Mouse (Mus musculus) embryonic facial prominence, embryonic 10.5 days (tissue): ENCODE data around the gene Eef1e1. TPM values are rescaled to one million over a fixed set of nuclear protein-coding genes. Genes with fewer than 3 reads are reported as not detected.
A peak's percentile ranks its signal among the peaks of the same experiment; 100 is the strongest.
"Not testable (repeated sequence)": the region's sequence is repeated elsewhere in the genome, so short reads cannot be mapped to it uniquely, and the experiment has no call there.

Source experiments
- DNase-seq: peaks from one replicate; pipeline ENCODE4 v3.0.0-alpha.2; 2017; ENCODE audit warnings: low spot score
- H3K27ac ChIP-seq: fragments of 300-500 bp; sonication (generic); replicated peaks from 2 replicates; pipeline ENCODE4 v1.5.1; 2016; ENCODE audit warnings: mild to moderate bottlenecking
- H3K27me3 ChIP-seq: fragments of 300-500 bp; sonication (generic); replicated peaks from 2 replicates; pipeline ENCODE4 v1.6.1; 2016; ENCODE audit warnings: low read depth, mild to moderate bottlenecking; ENCODE audit not compliant: poor library complexity, severe bottlenecking
- H3K36me3 ChIP-seq: fragments of 300-500 bp; sonication (generic); replicated peaks from 2 replicates; pipeline ENCODE4 v1.6.1; 2016; ENCODE audit warnings: mild to moderate bottlenecking, moderate library complexity
- H3K4me1 ChIP-seq: fragments of 300-500 bp; sonication (generic); 2 replicates; pipeline ENCODE4 v1.6.1; 2016
- H3K4me3 ChIP-seq: fragments of 300-500 bp; sonication (generic); 2 replicates; pipeline ENCODE4 v1.5.1; 2016; ENCODE audit warnings: mild to moderate bottlenecking, moderate library complexity
- H3K9me3 ChIP-seq: fragments of 300-500 bp; sonication (generic); 2 replicates; pipeline ENCODE4 v1.6.1; 2016; ENCODE audit warnings: mild to moderate bottlenecking
- WGBS: fragments of 180-500 bp; shearing (Covaris S2); methylation state at CpG from one replicate; pipeline ENCODE4 v1.1.7; 2016; 5-methylcytosine and 5-hydroxymethylcytosine counted together
- polyA plus RNA-seq: library from polyadenylated mRNA; unstranded; fragments of >200 nt; fragmentation: Nextera tagmentation; extraction: Ambion mirVana; gene quantifications from 2 replicates; pipeline ENCODE4 v1.2.1, GENCODE M21; 2016

Eef1e1 gene
- polyA plus RNA-seq, 1 experiment from 2014 or later, result 65.0 TPM

- Histone ChIP-seq H3K4me1 (no peaks in the 10 kb centered on the region), H3K9me3 (peaks cover 3% of the 10 kb centered on the region; the same call in 1 of the 2 replicates), H3K36me3 (peaks cover 46% of the 10 kb centered on the region), H3K4me3 (no peak overlapping the region), H3K27ac (no peak overlapping the region), H3K27me3 (no peaks in the 10 kb centered on the region)
- DNase-seq, result no peak
- WGBS, result 93% methylated on average over 5 of the region's 5 CpGs
Measured at GRCm38 (mm10) chr13:38641414-38641813, 17.4 kb downstream of the Eef1e1 start.

DNA sequence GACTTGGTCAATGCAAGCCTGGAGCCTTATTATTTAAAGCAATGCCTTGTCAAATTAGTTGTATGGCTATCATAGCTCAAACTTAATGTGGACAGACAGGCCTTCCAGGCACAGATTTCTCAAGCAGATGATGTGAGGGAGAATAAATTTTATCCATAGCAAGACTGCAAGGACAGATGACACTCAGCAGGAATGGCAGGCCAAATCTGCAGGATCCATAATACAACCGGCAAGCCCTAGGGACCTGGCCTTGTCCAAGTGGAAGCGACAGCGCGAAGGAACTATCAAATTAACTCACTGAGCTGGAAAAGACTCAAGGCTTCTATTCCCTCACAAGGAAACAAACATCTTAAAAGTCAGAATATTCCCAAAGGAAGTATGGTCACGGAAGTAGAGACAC is 17.9 kb downstream of the Eef1e1 start:
- 84% methylated on average over 5 of the region's 5 CpGs for WGBS
- Histone ChIP-seq H3K27ac (no peak overlapping the region), H3K9me3 (peaks cover 3% of the 10 kb centered on the region; the same call in 1 of the 2 replicates), H3K27me3 (no peaks in the 10 kb centered on the region), H3K4me3 (no peak overlapping the region), H3K4me1 (no peaks in the 10 kb centered on the region), H3K36me3 (peaks cover 42% of the 10 kb centered on the region)
- no peak for DNase-seq

- no peak for DNase-seq
- H3K36me3 ChIP-seq, result peaks cover 19% of the 10 kb centered on the region
- H3K27ac ChIP-seq, result no peak overlapping the region
- no peak overlapping the region for H3K4me3 ChIP-seq
- H3K4me1 ChIP-seq, result peaks cover 8% of the 10 kb centered on the region
- 76% methylated on average over 11 of the region's 11 CpGs for WGBS
- peaks cover 3% of the 10 kb centered on the region; the same call in 1 of the 2 replicates for H3K9me3 ChIP-seq
- H3K27me3 ChIP-seq, result no peaks in the 10 kb centered on the region
Measured at GRCm38 (mm10) chr13:38638694-38639093, 20.2 kb downstream of the Eef1e1 start.

DNA sequence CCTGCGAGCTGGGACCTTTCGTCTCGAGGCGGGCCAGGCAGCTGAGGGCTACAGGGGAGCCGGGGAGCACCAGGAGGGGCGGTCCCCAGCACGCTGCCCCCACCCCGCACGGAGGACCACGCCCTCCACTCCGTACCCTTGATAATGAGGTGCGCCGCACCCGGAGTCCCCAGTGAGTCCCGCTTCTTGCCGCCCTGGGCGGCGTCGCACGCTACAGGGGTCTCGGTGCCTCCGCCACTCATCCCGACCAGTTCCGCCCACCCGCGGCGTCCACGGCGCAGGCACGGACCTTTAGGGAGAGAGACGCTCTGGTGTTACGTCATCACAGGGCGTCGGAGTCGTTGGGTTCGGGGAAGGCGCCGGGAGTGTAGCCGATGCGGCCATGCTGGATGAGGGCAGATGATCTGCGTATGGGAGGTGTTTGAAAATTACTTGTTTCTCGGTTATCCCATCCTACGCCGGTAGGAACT is 24.0 kb downstream of the Eef1e1 start, which contains the start of gene Bloc1s5:
Bloc1s5 (minus strand) TSS at position 310 of the 470 bp plus-strand sequence.
- H3K27ac ChIP-seq, result peak within 1 kb of the TSS; percentile 91
- H3K4me3 ChIP-seq, result peak within 1 kb of the TSS; percentile 75
- WGBS, result under 1% methylated on average over 44 of the region's 44 CpGs

DNA sequence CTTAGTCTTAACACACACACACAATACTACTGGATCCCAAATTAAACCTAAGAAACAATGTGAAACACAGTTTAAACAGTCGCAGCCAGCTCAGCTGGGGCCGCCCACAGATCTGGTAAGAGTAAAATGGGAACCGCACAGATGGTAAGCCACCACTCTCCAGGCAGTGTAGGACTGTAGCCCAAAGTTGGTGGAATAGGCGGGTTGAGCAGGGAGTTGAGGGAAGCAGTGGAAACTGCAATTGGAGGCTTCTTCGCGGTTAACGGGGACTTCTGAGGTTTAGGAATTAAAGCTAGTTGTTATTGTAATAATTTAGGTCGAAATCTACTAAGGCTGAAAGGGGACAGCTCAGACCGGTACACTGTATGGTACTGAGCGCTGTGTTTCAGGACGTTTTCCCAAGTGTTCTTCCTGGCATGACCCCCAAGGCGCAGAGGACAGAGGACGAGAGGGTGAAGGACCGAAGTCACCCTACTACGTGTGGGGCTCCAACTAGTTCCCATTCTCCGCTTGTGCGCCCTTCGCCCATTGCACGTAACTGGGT is 24.5 kb downstream of the Eef1e1 start:
- peak overlapping the region; percentile 91 for H3K27ac ChIP-seq

More for the DNA sequence above, 24.0 kb downstream of the Eef1e1 start, which contains the start of gene Bloc1s5:
- Histone ChIP-seq H3K36me3 (peaks cover 8% of the 10 kb centered on the region), H3K4me1 (peaks cover 8% of the 10 kb centered on the region), H3K27me3 (no peaks in the 10 kb centered on the region), H3K9me3 (no peaks in the 10 kb centered on the region)
- peak; percentile 94 for DNase-seq

DNA sequence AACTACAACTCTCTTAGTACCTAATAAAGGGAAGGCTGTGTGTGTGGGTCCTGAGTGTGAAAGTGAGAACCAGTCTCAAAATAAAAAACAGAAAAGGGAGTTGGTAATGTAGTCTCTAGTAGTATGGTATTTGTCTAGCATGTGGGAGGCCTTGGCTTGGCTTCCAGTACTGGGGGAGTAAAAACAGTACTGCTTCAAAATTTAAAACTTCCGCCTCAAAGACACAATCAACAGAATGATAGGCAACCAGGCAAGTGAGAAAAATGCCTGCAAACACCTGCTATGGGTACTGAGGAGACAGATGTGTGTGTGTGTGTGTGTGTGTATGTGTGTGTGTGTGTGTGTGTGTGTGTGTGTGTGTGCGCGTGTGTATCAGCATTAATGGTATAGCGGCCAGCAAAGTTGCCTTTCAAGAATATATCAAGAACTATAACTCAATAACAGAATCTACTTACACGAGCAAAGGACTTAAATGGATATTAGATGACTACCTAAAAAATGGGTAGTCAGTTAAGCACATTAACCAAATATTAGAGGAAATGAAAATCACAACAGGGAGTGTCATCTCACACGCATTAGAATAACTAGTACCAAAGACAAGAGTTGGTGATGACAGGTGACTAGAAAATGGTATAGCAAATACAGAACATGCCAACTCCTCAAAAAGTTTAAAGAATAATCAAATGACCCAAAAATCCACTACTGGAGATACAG is 25.4 kb downstream of the Eef1e1 start:
- Histone ChIP-seq H3K27me3 (no peaks in the 10 kb centered on the region), H3K4me1 (peaks cover 8% of the 10 kb centered on the region), H3K9me3 (no peaks in the 10 kb centered on the region), H3K27ac (no peak overlapping the region), H3K4me3 (peak overlapping the region; percentile 75; the same call in 1 of the 2 replicates), H3K36me3 (peaks cover 8% of the 10 kb centered on the region)
- DNase-seq, result no peak
- 95% methylated on average over 6 of the region's 6 CpGs for WGBS

More for the DNA sequence above, 24.5 kb downstream of the Eef1e1 start:
- WGBS, result 1% methylated on average over 19 of the region's 19 CpGs
- Histone ChIP-seq H3K4me1 (peaks cover 8% of the 10 kb centered on the region), H3K27me3 (no peaks in the 10 kb centered on the region), H3K4me3 (peak overlapping the region; percentile 75), H3K9me3 (no peaks in the 10 kb centered on the region), H3K36me3 (peaks cover 8% of the 10 kb centered on the region)
- no peak for DNase-seq

- Histone ChIP-seq H3K36me3 (peaks cover 8% of the 10 kb centered on the region), H3K27me3 (no peaks in the 10 kb centered on the region), H3K4me3 (no peak overlapping the region), H3K9me3 (no peaks in the 10 kb centered on the region), H3K4me1 (peaks cover 8% of the 10 kb centered on the region), H3K27ac (no peak overlapping the region)
- 93% methylated on average over 6 of the region's 6 CpGs for WGBS
- DNase-seq, result no peak
Measured at GRCm38 (mm10) chr13:38632556-38632955, 26.3 kb downstream of the Eef1e1 start.

DNA sequence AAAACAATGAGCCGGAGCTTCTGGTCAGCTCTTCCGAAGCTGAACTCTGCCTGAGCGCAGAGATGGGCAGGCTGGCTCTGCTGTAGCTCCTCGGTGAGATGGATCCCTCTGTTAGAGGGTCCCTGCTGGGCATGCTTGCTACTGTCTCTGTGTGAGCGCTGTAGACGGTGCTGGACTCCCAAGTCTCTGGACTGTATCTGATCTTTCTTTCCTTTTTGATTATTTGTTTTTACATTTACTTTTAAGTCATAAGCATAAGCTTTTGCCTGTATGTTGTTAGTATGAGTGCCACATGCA is 32.7 kb downstream of the Eef1e1 start:
- 24% methylated on average over 6 of the region's 6 CpGs for WGBS
- peaks cover 18% of the 10 kb centered on the region for H3K36me3 ChIP-seq

DNA sequence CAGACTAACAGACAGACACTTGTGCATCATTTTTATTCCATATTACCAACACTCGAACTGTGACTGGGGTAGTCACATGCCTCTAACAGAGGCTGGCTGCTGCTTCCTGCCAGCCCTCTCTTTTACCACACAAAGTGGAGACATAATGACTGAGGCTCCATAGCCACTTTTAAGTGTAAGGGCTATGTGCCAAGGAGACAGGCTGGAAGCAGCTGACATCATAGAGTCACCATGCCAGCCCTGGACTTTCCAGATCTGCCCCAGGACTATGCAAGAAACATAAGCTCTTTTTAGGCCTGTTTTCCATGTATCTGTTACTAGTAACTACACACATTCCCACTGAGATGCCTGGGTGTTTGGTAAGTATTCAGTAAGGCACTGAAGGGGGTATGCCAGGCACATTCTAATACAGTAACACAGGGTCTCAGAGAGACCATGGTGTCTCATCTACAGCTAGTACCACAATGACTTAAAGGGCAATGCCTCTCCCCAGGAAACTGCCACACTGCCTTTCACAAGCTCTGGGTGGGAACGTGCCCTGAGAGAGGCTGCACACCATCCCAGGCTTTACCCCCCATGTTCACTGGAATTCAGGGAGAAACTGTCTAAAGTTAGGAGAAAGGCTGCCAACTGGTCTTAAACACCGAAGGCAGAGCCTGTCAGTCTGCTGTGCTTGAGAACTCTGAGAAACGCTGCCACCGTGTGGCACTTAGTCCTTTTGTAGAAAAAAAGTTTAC is 33.2 kb downstream of the Eef1e1 start:
- Histone ChIP-seq H3K4me1 (no peaks in the 10 kb centered on the region), H3K4me3 (no peak overlapping the region), H3K9me3 (no peaks in the 10 kb centered on the region), H3K27me3 (no peaks in the 10 kb centered on the region), H3K27ac (no peak overlapping the region), H3K36me3 (peaks cover 19% of the 10 kb centered on the region)
- DNase-seq, result peak; percentile 21
- 23% methylated on average over 5 of the region's 5 CpGs for WGBS

More for the DNA sequence above, 32.7 kb downstream of the Eef1e1 start:
- Histone ChIP-seq H3K27me3 (no peaks in the 10 kb centered on the region), H3K27ac (no peak overlapping the region), H3K4me3 (no peak overlapping the region), H3K4me1 (no peaks in the 10 kb centered on the region), H3K9me3 (no peaks in the 10 kb centered on the region)
- no peak for DNase-seq

DNA sequence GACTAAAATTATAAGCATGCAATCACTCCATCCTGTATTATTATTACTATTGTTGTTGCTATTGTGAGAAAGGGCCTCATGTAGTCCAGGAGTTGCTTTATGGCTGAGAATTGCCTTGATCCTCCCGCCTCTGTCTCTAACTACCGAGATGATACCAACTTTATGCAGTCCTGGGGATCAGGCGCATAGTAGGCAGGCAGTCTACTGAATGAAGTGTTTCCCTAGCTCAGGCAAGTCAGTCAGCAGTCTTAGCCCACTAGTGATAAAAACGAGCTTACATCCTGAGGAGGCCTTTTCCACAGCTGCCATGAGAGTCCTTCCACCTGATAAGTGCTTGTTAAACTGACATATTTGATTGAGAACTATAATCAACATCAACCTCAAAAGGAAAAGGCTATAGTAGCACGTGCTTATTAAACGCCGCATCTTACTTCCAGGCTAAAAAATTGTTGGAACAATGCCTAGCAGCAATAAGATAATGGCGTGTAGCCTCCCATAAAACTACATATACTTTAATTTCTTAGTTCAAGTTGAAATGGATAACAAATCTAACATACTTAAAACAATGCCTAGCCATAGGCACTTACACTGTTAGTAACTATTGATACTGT is 34.5 kb downstream of the Eef1e1 start:
- Histone ChIP-seq H3K36me3 (peaks cover 12% of the 10 kb centered on the region), H3K4me3 (no peak overlapping the region), H3K4me1 (no peaks in the 10 kb centered on the region), H3K9me3 (no peaks in the 10 kb centered on the region), H3K27me3 (no peaks in the 10 kb centered on the region), H3K27ac (no peak overlapping the region)
- WGBS, result 94% methylated on average over 8 of the region's 8 CpGs
- DNase-seq, result no peak

- Histone ChIP-seq H3K4me1 (no peaks in the 10 kb centered on the region), H3K4me3 (no peak overlapping the region), H3K36me3 (peaks cover 11% of the 10 kb centered on the region), H3K27ac (no peak overlapping the region), H3K9me3 (no peaks in the 10 kb centered on the region), H3K27me3 (no peaks in the 10 kb centered on the region)
- DNase-seq, result no peak
- 89% methylated on average over 5 of the region's 5 CpGs for WGBS
Measured at GRCm38 (mm10) chr13:38623296-38623695, 35.6 kb downstream of the Eef1e1 start.

DNA sequence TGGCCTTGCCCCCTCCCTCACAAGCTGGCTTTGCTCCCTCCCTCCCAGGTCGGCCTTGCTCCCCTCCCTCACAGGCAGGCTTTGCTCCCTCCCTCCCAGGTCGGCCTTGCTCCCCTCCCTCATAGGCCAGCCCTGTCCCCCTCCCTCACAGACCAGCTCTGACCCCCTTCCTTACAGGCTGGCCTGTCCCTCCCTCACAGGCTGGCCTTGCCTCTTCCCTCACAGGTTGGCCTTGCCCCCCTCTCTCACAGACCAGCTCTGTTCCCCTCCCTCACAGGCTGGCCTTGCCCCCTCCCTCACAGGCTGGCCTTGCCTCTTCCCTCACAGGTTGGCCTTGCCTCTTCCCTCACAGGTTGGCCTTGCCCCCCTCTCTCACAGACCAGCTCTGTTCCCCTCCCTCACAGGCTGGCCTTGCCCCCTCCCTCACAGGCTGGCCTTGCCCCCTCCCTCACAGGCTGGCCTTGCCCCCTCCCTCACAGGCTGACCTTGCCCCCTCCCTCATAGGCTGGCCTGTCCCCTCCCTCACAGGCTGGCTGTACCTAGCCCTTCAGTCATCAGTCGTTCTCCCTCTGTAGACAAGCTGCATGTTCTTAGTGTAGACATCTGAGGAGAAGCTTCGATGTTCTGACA is 40.7 kb downstream of the Eef1e1 start:
- not testable (repeated sequence) for H3K4me3 ChIP-seq, H3K4me1 ChIP-seq, H3K27me3 ChIP-seq, H3K9me3 ChIP-seq, DNase-seq, H3K27ac ChIP-seq
- H3K36me3 ChIP-seq, result peaks cover 24% of the 10 kb centered on the region; the same call in 1 of the 2 replicates
- WGBS, result 64% methylated on average over 4 of the region's 4 CpGs
